Mouse (Mus musculus) cerebellum, adult 11-12 months (tissue): ENCODE measurements at regions not wholly inside any gene's neighbourhood (a gene's known extent, or its start where the extent isn't known, plus 50 kb on each side); places are given as distances from the start of the nearest gene placed in this dataset.

Source experiments
- DNase-seq: peaks from one replicate; pipeline ENCODE4 v3.0.0; 2022

GRCm38 (mm10) chr6:31085760-31086108 lies 126.9 kb upstream of the Klf14 start:
- no peak for DNase-seq

GRCm38 (mm10) chr6:31086283-31086682 lies 127.4 kb upstream of the Klf14 start:
- DNase-seq, result no peak

- no peak for DNase-seq
These were observed 128.0 kb upstream of the Klf14 start for GRCm38 (mm10) chr6:31086798-31087360.

- no peak for DNase-seq
These were observed 128.6 kb upstream of the Klf14 start for GRCm38 (mm10) chr6:31087511-31087910.

GRCm38 (mm10) chr6:31088147-31088972 lies 129.5 kb upstream of the Klf14 start:
- DNase-seq, result no peak

GRCm38 (mm10) chr6:31088973-31089368 lies 130.1 kb upstream of the Klf14 start:
- DNase-seq, result no peak

GRCm38 (mm10) chr6:31090288-31090687 lies 131.4 kb upstream of the Klf14 start:
- DNase-seq, result no peak

- DNase-seq, result no peak
These were observed 131.9 kb upstream of the Klf14 start for GRCm38 (mm10) chr6:31090791-31091190.

- no peak for DNase-seq
These were observed 133.4 kb upstream of the Klf14 start for GRCm38 (mm10) chr6:31092324-31092723.

GRCm38 (mm10) chr6:31092760-31093159 lies 133.9 kb upstream of the Klf14 start:
- DNase-seq, result peak; percentile 76

GRCm38 (mm10) chr6:31095943-31096714 lies 137.3 kb upstream of the Klf14 start:
- peak; percentile 83 for DNase-seq

GRCm38 (mm10) chr6:31096787-31097186 lies 137.9 kb upstream of the Klf14 start:
- no peak for DNase-seq

GRCm38 (mm10) chr6:31097254-31097653 lies 138.4 kb upstream of the Klf14 start:
- no peak for DNase-seq

- no peak for DNase-seq
These were observed 139.2 kb upstream of the Klf14 start for GRCm38 (mm10) chr6:31098106-31098505.

GRCm38 (mm10) chr6:31100084-31100579 lies 141.3 kb upstream of the Klf14 start:
- DNase-seq, result peak; percentile 52

- no peak for DNase-seq
These were observed 141.9 kb upstream of the Klf14 start for GRCm38 (mm10) chr6:31100749-31101148.

GRCm38 (mm10) chr6:31106144-31106836 lies 147.4 kb upstream of the Klf14 start:
- peak; percentile 61 for DNase-seq

GRCm38 (mm10) chr6:31106856-31107359 lies 148.0 kb upstream of the Klf14 start:
- DNase-seq, result no peak

- no peak for DNase-seq
These were observed 148.5 kb upstream of the Klf14 start for GRCm38 (mm10) chr6:31107360-31107759.

- no peak for DNase-seq
These were observed 149.2 kb upstream of the Klf14 start for GRCm38 (mm10) chr6:31107916-31108685.

- DNase-seq, result no peak
These were observed 150.7 kb upstream of the Klf14 start for GRCm38 (mm10) chr6:31109604-31110003.
